In the genomic region with DNA sequence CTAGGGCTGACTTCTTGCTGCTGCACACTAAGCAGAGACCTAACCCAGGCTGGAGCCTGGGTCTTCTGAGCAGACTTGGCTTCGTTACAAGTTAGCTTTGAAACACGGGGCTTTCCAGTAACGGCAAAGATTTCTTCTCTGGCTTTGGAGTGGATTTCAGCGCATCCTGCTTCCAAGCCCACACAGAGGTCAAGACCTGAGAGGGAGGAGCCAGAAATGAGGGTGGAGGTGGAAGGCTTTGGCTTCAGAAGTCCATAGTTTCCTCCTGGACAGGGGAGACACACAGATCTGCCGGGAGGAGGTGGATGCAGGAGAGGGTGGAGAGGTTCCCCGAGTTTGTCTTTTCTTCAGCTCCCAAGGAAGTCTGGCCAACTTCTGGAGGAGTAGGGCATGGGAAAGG, we compare ENCODE assay signal across 14 mouse cellular contexts. TPM values are rescaled to one million over a fixed set of nuclear protein-coding genes. Genes with fewer than 3 reads are reported as not detected.
DNase-seq lines count a peak whose midpoint lies in the region; ATAC-seq and TF ChIP-seq lines count a peak whose summit lies in the region.
"Had no signal": no experiment of that assay in that cellular context is flagged by ENCODE, and none has a peak within 500 bp of the region (broad histone marks: within the 10 kb centered on the region; RNA-seq: fewer than 3 reads in every experiment).

No protein-coding gene starts in this region.

- no peak overlapping the region for H3K4me3 ChIP-seq in kidney, postnatal 0 days (replicated peaks; ENCODE audit: low read depth, low read length)
- no peak overlapping the region for H3K4me3 ChIP-seq in stomach, postnatal 0 days (ENCODE audit: low read depth, low read length)
- H3K4me3 ChIP-seq in hindbrain, postnatal 0 days (ENCODE audit: low read length) = no peak overlapping the region
- H3K4me3 ChIP-seq: hindbrain, embryonic 13.5 days; midbrain, embryonic 12.5 days; neural tube, embryonic 13.5 days had no signal

- peaks cover 14% of the 10 kb centered on the region for H3K4me1 ChIP-seq in kidney, postnatal 0 days (replicated peaks; ENCODE audit: insufficient read depth, low read length)
- peaks cover 5% of the 10 kb centered on the region; the same call in 1 of the 2 replicates for H3K4me1 ChIP-seq in stomach, postnatal 0 days (replicated peaks; ENCODE audit: control insufficient read depth, insufficient read depth)
- H3K4me1 ChIP-seq in hindbrain, postnatal 0 days (ENCODE audit: insufficient read depth, low read length) = peaks cover 6% of the 10 kb centered on the region; the same call in 1 of the 2 replicates

- DNase-seq in adrenal gland, postnatal 14 days = peak; percentile 51
- no peak for DNase-seq in adrenal gland, postnatal 25 days
- peak; percentile 40 for DNase-seq in ovary, adult 18-20 months (ENCODE audit: low spot score)
- DNase-seq in ovary, postnatal 14 days (ENCODE audit: low spot score) = no peak
- peak; percentile 61 for DNase-seq in kidney, postnatal 0 days (ENCODE audit: low spot score)
- no peak for DNase-seq in stomach, postnatal 0 days (ENCODE audit: low spot score)
- no peak for DNase-seq in left cerebral cortex, adult 9 months (ENCODE audit: low spot score in 2 of 2)
- no peak for DNase-seq in hindbrain, postnatal 0 days (ENCODE audit: low spot score)
- DNase-seq: cerebellum, adult 18-20 months; thymus, postnatal 14 days had no signal

- 30% methylated on average over 6 of the region's 6 CpGs for WGBS in kidney, postnatal 0 days
- WGBS in stomach, postnatal 0 days = 20% methylated on average over 6 of the region's 6 CpGs
- WGBS in hindbrain, postnatal 0 days = 67% methylated on average over 6 of the region's 6 CpGs

- H3K27me3 ChIP-seq in kidney, postnatal 0 days (ENCODE audit: insufficient read depth, low read length) = no peaks in the 10 kb centered on the region
- no peaks in the 10 kb centered on the region for H3K27me3 ChIP-seq in stomach, postnatal 0 days (ENCODE audit: control insufficient read depth, insufficient read depth, low read length)
- no peaks in the 10 kb centered on the region for H3K27me3 ChIP-seq in hindbrain, postnatal 0 days (ENCODE audit: insufficient read depth, low read length)
- H3K27me3 ChIP-seq: hindbrain, embryonic 13.5 days; neural tube, embryonic 13.5 days had no signal

- TF ChIP-seq EP300 in stomach, postnatal 0 days (optimal IDR thresholded peaks at IDR 0.05) = no peak

- no peak overlapping the region for H3K4me2 ChIP-seq in kidney, postnatal 0 days (ENCODE audit: low read length)
- H3K4me2 ChIP-seq in stomach, postnatal 0 days (replicated peaks; ENCODE audit: low read depth) = 0 out of 2 replicates have a peak overlapping the region, but pooled peaks have one; percentile 1
- H3K4me2 ChIP-seq in hindbrain, postnatal 0 days (ENCODE audit: low read depth, low read length) = no peak overlapping the region
- H3K4me2 ChIP-seq: hindbrain, embryonic 13.5 days; liver, embryonic 11.5 days; midbrain, embryonic 12.5 days; neural tube, embryonic 13.5 days had no signal

- H3K36me3 ChIP-seq in kidney, postnatal 0 days (ENCODE audit: insufficient read depth, low read length) = no peaks in the 10 kb centered on the region
- H3K36me3 ChIP-seq in stomach, postnatal 0 days (ENCODE audit: control insufficient read depth, insufficient read depth, low read length) = no peaks in the 10 kb centered on the region
- H3K36me3 ChIP-seq in hindbrain, postnatal 0 days (ENCODE audit: insufficient read depth, low read length) = no peaks in the 10 kb centered on the region
- H3K36me3 ChIP-seq: hindbrain, embryonic 13.5 days; midbrain, embryonic 12.5 days; neural tube, embryonic 13.5 days had no signal

- H3K9ac ChIP-seq in kidney, postnatal 0 days (ENCODE audit: low read depth, low read length) = no peak overlapping the region
- H3K9ac ChIP-seq in stomach, postnatal 0 days (ENCODE audit: low read length) = no peak overlapping the region
- H3K9ac ChIP-seq in hindbrain, postnatal 0 days (replicated peaks; ENCODE audit: low read length) = no peak overlapping the region
- H3K9ac ChIP-seq: hindbrain, embryonic 13.5 days; midbrain, embryonic 12.5 days; neural tube, embryonic 13.5 days had no signal

- no peak for TF ChIP-seq CTCF in kidney, postnatal 0 days (IDR thresholded peaks at IDR 0.05; ENCODE audit: low read depth)
- TF ChIP-seq CTCF in stomach, postnatal 0 days (IDR thresholded peaks at IDR 0.05; ENCODE audit: low read depth) = no peak
- no peak for TF ChIP-seq CTCF in hindbrain, postnatal 0 days (IDR thresholded peaks at IDR 0.05; ENCODE audit: low read depth)

- no peak for ATAC-seq in kidney, postnatal 0 days (replicated peaks; ENCODE audit: low FRiP score, low read depth)
- ATAC-seq in stomach, postnatal 0 days (ENCODE audit: low FRiP score, low TSS enrichment) = no peak
- no peak for ATAC-seq in hindbrain, postnatal 0 days

- H3K9me3 ChIP-seq in kidney, postnatal 0 days (replicated peaks; ENCODE audit: low read length) = no peaks in the 10 kb centered on the region
- H3K9me3 ChIP-seq in stomach, postnatal 0 days (ENCODE audit: control insufficient read depth, low read length) = no peaks in the 10 kb centered on the region
- no peaks in the 10 kb centered on the region for H3K9me3 ChIP-seq in hindbrain, postnatal 0 days (ENCODE audit: low read length)
- H3K9me3 ChIP-seq: hindbrain, embryonic 13.5 days; midbrain, embryonic 12.5 days; neural tube, embryonic 13.5 days had no signal

- 0 out of 2 replicates have a peak overlapping the region, but pooled peaks have one; percentile 6 for H3K27ac ChIP-seq in kidney, postnatal 0 days
- H3K27ac ChIP-seq in stomach, postnatal 0 days (replicated peaks) = 0 out of 2 replicates have a peak overlapping the region, but pooled peaks have one; percentile 25
- no peak overlapping the region for H3K27ac ChIP-seq in hindbrain, postnatal 0 days
- H3K27ac ChIP-seq: hindbrain, embryonic 13.5 days; midbrain, embryonic 12.5 days; neural tube, embryonic 13.5 days had no signal

RNA-seq across cellular contexts. Expression of gene Plekhg3, which starts 58.8 kb away (rescaled TPM):
- 16.7 and 19.4 TPM in 2 replicates for total RNA-seq in adrenal gland, postnatal 14 days (2021)
- 12.2 and 14.7 TPM in 2 replicates for total RNA-seq in adrenal gland, postnatal 25 days (2021)
- polyA plus RNA-seq in kidney, postnatal 0 days (2015; fragmentation: Nextera tagmentation; extraction: Ambion mirVana) = 14.9 and 17.7 TPM in 2 replicates
- polyA plus RNA-seq in stomach, postnatal 0 days (2015; fragmentation: Nextera tagmentation; extraction: Ambion mirVana) = 5.7 and 6.4 TPM in 2 replicates
- 5.4 and 6.8 TPM in 2 replicates for total RNA-seq in hindbrain, postnatal 0 days (2014; rRNA removed)
- polyA plus RNA-seq in hindbrain, postnatal 0 days (2015; fragmentation: Nextera tagmentation; extraction: Ambion mirVana) = 1.3 and 1.8 TPM in 2 replicates

Comparison
In these comparisons a context has a peak if more than half of its experiments do, and no peak if none do; other contexts are left out.
1. DNase-seq: peak in adrenal gland, postnatal 14 days (single experiment), ovary, adult 18-20 months (single experiment) and kidney, postnatal 0 days (single experiment); none in adrenal gland, postnatal 25 days (single experiment), ovary, postnatal 14 days (single experiment), stomach, postnatal 0 days (single experiment), left cerebral cortex, adult 9 months (0 of 2) and hindbrain, postnatal 0 days (single experiment).